Mouse (Mus musculus): ENCODE measurements around the gene Fam8a1. TPM values are rescaled to one million over a fixed set of nuclear protein-coding genes. Genes with fewer than 3 reads are reported as not detected.

Gene Fam8a1
- polyA plus RNA-seq, 1 experiment from 2014 or later = 9.9 TPM

GRCm38 (mm10) chr13:46724371-46724770, 55.0 kb downstream of the Fam8a1 start:
- Histone ChIP-seq H3K27me3 (replicated peaks) (no peaks in the 10 kb centered on the region), H3K9me3 (no peaks in the 10 kb centered on the region), H3K27ac (no peak overlapping the region), H3K4me3 (replicated peaks) (no peak overlapping the region), H3K4me1 (replicated peaks) (0 out of 2 replicates have a peak, but pooled peaks cover 7% of the 10 kb centered on the region), H3K9ac (no peak overlapping the region), H3K4me2 (replicated peaks) (no peak overlapping the region), H3K36me3 (no peaks in the 10 kb centered on the region)
- no peak for ATAC-seq

- no peak for ATAC-seq
- 22% methylated on average over 2 of the region's 2 CpGs for WGBS
- no peaks in the 10 kb centered on the region for H3K9me3 ChIP-seq
- no peaks in the 10 kb centered on the region for H3K27me3 ChIP-seq (replicated peaks)
- no peaks in the 10 kb centered on the region for H3K36me3 ChIP-seq
- H3K9ac ChIP-seq = no peak overlapping the region
- H3K4me3 ChIP-seq (replicated peaks) = no peak overlapping the region
- no peak overlapping the region for H3K27ac ChIP-seq
- H3K4me2 ChIP-seq (replicated peaks) = peak overlapping the region; percentile 28
- H3K4me1 ChIP-seq (replicated peaks) = 0 out of 2 replicates have a peak, but pooled peaks cover 7% of the 10 kb centered on the region
These were observed 55.9 kb downstream of the Fam8a1 start for GRCm38 (mm10) chr13:46725227-46725626.

- WGBS = under 1% methylated on average over 30 of the region's 30 CpGs
- no peaks in the 10 kb centered on the region for H3K36me3 ChIP-seq
- 0 out of 2 replicates have a peak, but pooled peaks cover 7% of the 10 kb centered on the region for H3K4me1 ChIP-seq (replicated peaks)
- H3K27ac ChIP-seq = peak overlapping the region; percentile 98
- peak overlapping the region; percentile 97 for H3K9ac ChIP-seq
- H3K27me3 ChIP-seq (replicated peaks) = no peaks in the 10 kb centered on the region
- no peaks in the 10 kb centered on the region for H3K9me3 ChIP-seq
- peak overlapping the region; percentile 64 for H3K4me2 ChIP-seq (replicated peaks)
- H3K4me3 ChIP-seq (replicated peaks) = peak overlapping the region; percentile 99
- no peak for ATAC-seq
These were observed 57.1 kb downstream of the Fam8a1 start for GRCm38 (mm10) chr13:46726288-46727037.

- H3K27me3 ChIP-seq (replicated peaks) = no peaks in the 10 kb centered on the region
- H3K4me2 ChIP-seq (replicated peaks) = peak overlapping the region; percentile 64
- peak overlapping the region; percentile 97 for H3K9ac ChIP-seq
- H3K36me3 ChIP-seq = no peaks in the 10 kb centered on the region
- under 1% methylated on average over 85 of the region's 85 CpGs for WGBS
- peak overlapping the region; percentile 99 for H3K4me3 ChIP-seq (replicated peaks)
- peak; percentile 84 for ATAC-seq
- H3K9me3 ChIP-seq = no peaks in the 10 kb centered on the region
- peak overlapping the region; percentile 98 for H3K27ac ChIP-seq
- 0 out of 2 replicates have a peak, but pooled peaks cover 7% of the 10 kb centered on the region for H3K4me1 ChIP-seq (replicated peaks)
These were observed 57.9 kb downstream of the Fam8a1 start for GRCm38 (mm10) chr13:46727038-46727836.

Other genes with a start within 250 kb of the Fam8a1 start
- 8.3 and 10.4 TPM in 2 replicates for gene Cap2, start 167.7 kb upstream of the Fam8a1 start, polyA plus RNA-seq (2015; fragmentation: Nextera tagmentation; extraction: Ambion mirVana)
- gene Nup153, start 58.4 kb downstream of the Fam8a1 start, polyA plus RNA-seq (2015; fragmentation: Nextera tagmentation; extraction: Ambion mirVana) = 20.3 and 21.4 TPM in 2 replicates

All from intestine, embryonic 15.5 days (tissue).